Mouse (Mus musculus) CD4-positive naive resting alpha-beta T cell, adult 57 days (primary cell): ENCODE results near the gene A430033K04Rik. TPM values are rescaled to one million over a fixed set of nuclear protein-coding genes. Genes with fewer than 3 reads are reported as not detected.

Experiments used
- total RNA-seq: library from RNA; stranded (reverse); gene quantifications from one replicate; pipeline ENCODE4 v1.2.4, GENCODE M21; 2023

Gene A430033K04Rik
- total RNA-seq = 7.1 TPM

GRCm38 (mm10) chr5:138622645-138623477, at the start of gene A430033K04Rik:
A430033K04Rik (plus strand) TSS chr5:138622859.

GRCm38 (mm10) chr5:138619211-138620128, 3.2 kb upstream of the A430033K04Rik start, which contains the start of gene Zfp68:
Zfp68 (minus strand) TSS chr5:138619761.

Other genes with a start within 250 kb of the A430033K04Rik start
- gene Zfp157, start 181.4 kb upstream of the A430033K04Rik start, total RNA-seq = 16.3 TPM
- gene 1700123K08Rik, start 58.1 kb upstream of the A430033K04Rik start, total RNA-seq = not detected
- 46.6 TPM for gene Zfp68, start 3.1 kb upstream of the A430033K04Rik start, total RNA-seq
- 0.21 TPM for gene Fam20c, start 131.7 kb downstream of the A430033K04Rik start, total RNA-seq
- gene Gm5294, start 197.2 kb downstream of the A430033K04Rik start, total RNA-seq = not detected